Mouse (Mus musculus) adrenal gland, adult 8-10 months (tissue): ENCODE data around the gene Tns2. TPM values are rescaled to one million over a fixed set of nuclear protein-coding genes. Genes with fewer than 3 reads are reported as not detected.
"Not testable (repeated sequence)": the region's sequence is repeated elsewhere in the genome, so short reads cannot be mapped to it uniquely, and the experiment has no call there.

Experiments used
- DNase-seq: peaks from one replicate; pipeline ENCODE4 v3.0.0; 2022
- total RNA-seq, 4 experiments: library from RNA; stranded (reverse); gene quantifications; 2 replicates each; pipeline ENCODE4 v1.2.4; 2022

Tns2 gene
- total RNA-seq: 100 to 1,000 TPM in 2 of 4 experiments, 10 to 100 TPM in 2; 77.5 to 129 (median 107) TPM

DNA sequence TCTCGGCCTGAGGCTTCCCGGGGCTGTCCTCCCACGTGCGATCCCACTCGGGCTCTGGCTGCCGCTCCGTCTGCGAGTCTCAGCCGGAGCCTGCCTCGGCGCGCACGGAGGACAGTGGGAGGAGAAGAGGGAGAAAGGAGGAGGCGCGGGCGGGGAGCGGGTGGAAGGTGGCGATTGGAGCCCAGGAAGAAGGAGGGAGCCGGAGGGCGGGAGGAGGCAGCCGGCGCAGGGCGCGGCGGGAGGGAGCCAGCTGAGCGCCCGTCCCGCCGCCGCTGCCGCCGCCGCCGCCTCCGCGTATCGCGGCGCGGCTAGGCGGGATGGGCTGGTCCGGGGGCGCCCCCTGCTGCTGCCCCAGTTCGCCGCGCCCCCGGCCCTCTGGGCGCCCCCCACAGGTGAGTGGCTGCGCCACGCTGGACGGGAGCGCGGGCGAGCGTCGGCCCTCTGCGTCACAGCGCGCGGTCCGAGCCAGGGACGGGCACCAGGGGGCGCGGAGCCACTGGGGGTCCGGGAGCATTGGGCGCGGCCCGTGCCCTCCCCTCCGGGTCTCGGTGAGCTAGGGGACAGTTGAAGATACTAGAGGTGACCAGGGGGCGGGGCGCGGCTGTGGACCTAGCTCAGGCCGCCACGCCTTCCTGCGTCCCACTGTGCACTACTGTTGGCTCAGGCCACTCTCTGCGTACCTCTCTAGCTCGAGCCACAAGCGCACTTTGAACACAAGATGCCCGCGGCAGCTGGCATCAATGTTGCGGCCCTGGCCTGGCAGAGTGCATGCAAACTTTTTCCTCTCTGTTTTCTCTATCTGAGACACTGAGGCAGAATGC is at the start of gene Tns2:
Tns2 (plus strand) TSS at position 253 of the 821 bp plus-strand sequence.
- peak; percentile 86 for DNase-seq

DNA sequence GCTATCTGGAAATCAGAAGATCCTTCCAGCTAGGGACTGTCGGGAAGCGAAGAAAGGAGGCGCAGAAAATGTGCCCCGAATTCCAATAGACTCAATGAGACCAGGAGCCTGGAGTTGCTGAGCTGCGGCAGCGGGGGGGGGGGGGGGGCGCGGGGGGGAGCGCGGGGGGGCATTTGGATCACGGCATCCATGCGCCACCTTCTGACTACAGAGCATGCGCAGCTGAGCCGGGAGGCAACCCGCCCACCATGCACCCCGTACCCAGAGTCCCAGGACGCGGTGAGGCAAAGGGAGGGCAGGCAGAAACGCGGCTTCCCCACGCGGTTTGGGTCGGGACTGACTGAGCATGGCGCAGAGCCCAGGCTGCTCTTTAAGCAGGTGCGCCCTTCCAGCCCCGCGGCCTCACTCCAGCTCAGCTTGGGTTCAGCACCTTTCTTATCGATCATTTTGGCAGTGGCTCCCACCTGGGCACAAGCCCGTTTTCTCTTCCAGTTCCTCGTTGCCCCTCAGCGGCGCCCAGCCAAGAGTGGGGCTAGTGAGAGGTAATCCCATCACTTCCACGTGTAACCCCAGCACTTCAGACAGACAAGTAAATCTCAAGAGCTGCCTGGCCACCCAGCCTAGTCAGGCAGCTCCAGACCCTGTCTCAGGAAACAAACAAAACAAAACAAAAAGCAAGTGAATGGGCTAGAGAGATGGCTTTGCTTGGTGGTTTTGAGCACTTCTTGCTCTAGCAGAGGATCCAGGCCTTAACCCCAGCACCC is 48.1 kb upstream of the Tns2 start:
- no peak for DNase-seq

DNA sequence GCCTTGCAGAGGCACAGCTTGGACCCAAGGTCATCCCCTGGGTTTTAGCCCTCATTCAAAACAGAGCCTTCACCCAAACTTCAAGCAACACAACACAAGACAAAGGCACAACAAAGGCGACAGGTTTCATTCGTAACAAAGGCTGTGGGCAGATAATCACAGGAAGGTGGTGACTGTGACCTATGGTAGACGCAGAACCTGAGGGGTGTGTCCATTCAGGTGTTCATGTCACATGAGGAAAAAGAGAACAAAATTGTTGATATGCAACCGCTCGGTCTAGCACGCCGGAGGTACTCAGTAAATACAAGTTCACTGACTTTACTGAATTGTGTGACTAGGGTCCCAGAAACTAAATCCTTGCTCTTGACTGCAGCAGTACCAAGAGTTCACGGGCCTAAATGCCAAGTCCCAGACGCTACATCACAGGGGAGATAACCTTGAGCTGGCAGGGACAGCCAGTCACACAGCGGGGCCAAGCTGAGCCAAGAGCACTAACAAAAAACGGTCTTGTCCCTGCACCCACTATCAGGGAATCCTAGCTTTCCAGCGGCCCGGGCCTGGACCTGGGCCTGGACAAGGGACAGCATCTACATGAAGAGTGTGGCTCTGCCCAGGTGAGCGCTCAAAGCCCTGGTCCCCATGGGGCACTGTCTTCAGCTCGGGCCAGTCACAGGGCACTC is 43.6 kb upstream of the Tns2 start:
- peak; percentile 60 for DNase-seq

DNA sequence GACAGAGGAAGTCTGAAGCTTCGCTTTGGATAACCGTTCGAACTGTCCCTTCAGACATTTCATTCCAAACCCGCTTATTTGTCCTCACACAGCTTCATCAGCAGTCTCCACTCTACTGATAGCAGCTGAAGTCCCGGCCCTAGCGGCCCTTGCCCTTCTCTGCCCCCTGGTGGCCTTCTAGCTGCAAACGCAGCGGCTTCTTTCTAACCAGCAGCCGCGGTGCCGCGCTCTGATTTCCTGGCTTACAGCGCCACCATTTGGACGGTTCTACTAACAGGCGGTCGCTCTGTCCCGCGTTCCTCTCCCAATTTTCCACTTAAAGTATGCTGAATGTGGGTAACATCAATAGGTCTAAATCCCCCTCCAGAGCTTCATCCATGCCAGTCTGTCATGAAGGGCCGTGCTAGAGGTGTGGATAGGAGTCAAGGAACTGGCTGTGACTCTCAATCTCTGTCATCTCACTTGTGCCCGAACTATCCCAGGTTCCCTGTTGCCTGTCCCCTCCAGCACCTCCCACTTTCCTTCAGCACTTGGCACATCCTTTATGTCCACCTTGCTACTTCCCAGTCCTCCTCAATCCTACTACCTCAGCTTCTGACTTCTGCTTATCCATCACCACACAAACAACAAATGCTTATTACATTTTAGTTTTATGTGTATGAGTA is 34.4 kb upstream of the Tns2 start:
- DNase-seq: peak; percentile 85

DNA sequence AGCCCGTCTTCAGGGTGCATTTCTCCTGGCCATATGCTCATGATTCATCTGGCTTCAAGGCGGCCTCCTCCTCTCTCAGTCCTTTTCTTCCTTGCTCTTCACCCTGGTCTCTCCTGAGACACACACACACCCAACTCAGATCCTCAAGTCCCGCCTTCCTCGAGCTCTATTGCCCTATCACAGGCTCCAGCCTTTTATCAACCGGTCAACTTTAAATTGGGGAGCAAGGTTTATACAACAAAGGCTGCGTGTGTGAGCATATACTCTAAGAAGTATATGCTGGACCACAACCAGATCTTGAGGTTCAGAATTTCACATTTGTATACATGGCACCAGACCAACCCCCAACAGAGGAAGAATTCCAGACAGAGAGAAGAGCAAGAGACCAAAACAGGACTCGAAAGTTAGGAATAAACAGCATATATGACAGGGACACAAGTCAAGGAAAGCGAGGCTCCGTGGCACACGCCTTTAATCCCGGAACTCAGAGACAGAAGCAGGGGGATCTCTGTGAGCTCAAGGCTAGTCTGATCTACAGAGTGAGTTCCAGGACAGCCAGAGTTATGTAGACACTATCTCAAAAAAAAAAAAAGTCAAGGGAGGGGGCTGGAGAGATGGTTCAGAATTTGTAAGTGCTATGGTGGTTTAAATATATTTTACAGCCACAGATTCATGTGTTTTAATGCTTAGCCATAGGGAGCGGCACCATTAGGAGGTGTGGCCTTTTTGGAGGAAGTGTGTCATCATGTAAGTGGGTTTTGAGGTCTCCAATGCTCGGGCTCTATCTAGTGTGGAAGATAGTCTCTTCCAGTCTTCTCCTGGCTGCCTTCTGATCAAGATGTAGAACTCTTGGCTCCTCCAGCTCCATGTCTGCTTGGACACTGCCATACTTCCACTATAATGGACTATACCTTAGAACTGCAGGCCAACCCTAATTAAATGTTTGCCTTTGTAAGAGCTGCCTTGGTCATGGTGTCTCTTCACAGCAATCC is 29.4 kb upstream of the Tns2 start:
- no peak for DNase-seq

DNA sequence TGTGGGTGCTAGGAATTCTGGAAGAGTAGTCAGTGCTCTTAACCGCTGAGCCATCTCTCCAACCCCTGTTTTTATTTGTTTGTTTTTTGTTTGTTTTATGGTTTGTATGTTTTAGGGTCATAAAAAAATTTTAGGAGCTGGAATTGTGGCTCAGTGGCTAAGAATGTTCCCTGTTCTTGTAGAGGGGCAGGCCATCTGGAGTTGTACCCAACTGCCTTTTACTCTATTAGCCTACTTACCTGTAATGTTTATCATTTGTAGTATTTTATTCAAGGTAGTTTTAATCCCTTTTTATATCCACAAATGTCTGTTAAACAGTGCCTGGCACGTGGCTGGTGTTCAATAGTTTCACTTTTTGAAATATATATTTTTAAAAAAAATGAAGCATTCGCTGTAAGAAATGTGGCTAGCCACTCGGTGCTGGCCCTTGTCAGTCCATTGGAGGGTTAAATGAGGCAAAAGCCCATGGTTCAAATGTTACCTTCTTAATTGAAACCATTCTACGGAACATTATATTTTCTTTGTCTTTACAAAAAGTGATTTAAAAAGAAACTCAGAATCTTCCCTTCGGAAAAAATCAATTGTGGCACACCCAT is 27.2 kb upstream of the Tns2 start:
- DNase-seq: no peak

DNA sequence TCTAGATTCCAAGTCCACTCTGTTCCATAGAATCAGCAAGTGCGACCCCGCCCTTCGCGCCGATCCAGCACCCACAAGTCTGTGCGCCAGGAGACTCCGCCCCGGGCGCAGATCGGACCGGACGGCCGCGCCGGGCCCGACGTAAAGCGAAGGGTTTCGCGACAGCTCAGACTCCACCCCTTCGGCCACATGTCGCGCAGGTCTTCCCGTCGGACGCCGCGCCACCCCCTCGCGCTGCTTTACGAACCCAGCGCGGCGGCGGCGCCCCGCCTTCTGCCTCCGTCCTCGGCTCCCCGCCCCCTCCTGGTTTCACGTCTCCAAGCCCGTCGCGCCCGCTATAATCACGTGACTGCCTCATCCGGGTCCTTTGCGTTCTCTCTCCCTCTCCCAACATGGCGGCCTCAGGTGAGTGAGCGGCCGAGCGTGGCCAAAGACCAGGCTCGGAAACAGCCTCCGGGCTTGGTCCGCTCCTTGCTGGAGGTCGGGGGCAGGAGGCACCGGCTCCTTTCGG is 26.6 kb upstream of the Tns2 start, which contains the start of gene Eif4b:
Eif4b (plus strand) TSS at position 215 of the 511 bp plus-strand sequence.
- peak; percentile 99 for DNase-seq

DNA sequence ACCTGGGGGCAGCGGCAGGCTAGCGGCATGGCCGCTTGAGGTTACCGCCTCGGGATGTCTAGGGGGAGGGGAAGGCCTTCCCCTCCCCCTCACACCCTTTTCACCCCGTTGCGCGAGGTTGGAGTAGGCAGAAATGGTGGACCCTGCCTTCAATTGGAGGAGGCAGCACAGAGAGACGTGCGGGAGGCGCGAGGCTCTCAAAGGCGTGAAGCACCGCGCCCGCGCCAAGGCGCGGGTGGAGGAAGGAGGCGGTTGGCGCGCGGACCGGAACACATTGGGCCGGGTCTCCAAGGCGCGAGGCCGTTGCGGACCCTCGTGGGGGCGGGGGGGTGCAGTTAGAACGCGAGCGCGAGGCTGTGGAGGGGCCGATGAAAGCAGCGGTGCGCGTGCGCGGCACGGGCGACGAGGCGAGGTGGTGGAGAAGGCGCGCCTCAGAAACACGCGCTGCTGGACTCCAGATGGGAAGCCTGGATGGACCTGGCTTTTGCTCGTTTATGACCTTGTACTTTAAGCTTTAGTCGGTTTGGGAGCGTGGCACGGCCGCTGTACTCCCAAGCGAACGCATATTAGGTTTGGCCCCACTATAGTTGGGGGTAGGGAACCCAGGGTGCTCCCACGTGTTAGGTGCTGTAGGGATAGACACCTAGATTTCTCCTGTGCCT is 26.0 kb upstream of the Tns2 start:
- peak; percentile 62 for DNase-seq

DNA sequence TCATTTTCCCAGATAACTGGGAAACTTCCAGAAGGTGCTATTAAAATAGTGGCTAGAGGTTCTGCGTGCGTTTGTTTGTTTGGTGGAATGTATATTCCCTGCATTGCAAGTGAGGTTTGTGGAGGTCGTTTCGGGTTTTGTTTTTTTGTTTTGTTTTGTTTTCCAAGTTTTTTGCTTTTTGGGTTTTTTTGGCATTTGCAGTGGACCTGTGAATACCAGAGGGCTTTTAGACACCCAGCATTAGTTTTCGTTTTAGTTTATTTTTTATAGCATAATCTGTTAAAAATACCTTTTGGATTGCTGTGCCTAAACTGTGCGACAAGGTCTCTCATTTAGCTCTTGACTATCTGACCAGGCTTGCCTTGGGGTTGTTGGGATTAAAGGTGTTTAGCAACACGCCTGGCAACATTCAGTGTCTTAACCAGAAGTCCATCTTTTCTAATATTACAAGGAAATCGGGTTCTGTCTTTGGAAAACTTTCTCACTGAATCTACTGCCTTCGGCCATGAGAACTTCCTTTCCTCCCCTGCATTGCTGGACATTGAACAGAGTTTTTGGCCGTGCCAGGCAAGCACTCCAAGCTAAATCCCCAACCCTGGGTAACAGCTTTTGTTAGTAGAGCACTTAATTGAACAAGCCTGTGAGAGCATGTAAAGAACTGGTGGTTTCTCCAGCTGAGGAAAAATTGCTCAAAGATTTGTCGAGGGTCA is 25.2 kb upstream of the Tns2 start:
- DNase-seq: no peak

DNA sequence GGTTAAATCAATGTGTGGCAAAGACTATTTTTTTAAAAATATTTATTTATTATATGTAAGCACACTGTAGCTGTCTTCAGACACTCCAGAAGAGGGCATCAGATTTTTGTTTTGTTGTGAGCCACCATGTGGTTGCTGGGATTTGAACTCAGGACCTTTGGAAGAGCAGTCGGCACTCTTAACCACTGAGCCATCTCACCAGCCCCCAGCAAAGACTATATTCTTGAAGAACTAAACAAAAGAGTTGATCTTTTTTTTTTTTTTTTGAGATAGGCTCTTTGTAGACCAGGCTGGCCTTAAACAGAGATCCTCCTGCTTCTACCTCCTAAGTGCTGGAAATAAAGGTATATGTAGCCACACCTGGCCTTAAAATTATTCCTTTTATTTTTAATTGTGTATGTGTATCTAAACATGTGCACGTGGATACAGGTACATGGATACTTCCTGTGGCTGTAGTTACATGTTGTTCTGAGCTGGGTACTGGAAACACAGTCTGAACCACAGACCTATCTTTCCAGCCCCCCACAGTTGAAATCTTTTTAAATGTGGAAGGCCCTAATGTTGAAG is 23.0 kb upstream of the Tns2 start:
- no peak for DNase-seq

DNA sequence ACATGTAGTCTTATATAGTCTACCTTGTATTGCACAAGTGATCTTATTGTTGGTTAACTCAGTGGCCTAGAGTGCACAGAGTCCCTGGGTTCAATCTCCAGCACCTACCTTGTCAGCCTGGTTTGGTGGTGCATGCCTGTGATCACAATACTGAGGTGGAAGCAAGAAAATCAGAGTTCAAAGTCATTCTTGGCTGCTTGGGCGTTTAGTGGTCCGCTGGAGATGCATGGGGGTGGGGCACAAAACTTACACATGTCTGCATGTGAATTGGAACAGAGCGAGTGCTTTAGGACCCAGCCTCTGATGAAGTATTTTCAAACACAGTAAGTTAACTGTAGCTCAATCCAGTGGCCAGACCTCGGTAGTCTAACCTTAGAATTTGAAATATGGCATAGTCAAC is 21.0 kb upstream of the Tns2 start:
- DNase-seq: no peak

DNA sequence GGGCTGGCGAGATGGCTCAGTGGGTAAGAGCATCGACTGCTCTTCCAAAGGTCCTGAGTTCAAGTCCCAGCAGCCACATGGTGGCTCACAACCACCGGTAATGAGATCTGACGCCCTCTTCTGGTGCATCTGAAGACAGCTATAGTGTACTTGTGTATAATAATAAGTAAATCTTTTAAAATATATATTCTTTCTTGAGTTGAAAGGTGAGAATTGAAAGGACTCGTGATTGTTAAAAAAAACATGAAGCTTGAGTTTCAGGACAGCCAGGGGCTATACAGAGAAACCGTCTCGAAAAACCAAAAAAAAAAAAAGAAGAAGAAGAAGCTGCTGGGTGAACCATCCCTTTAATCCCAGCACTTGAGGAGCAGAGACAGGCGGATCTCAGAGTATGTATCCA is 20.3 kb upstream of the Tns2 start:
- DNase-seq: not testable (repeated sequence)

DNA sequence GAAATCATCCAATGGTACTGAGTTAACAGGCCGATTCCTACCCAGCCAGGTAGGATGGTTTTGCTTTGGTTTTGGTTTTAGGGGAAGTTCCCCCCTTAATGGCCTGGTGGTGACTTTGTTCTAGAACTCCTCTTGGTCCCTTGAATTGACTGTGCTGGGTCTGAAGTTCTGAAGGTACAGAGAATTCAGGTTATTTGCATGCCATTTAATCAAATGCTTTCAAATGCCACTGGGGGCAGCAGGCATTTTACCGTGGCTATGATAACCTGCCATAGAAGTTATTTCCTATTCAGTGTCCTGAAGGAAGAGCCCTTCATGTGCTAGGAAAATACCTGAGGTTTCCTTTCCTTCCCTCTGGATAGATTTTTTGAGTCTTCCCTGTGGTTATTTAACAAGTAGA is 19.8 kb upstream of the Tns2 start:
- no peak for DNase-seq

DNA sequence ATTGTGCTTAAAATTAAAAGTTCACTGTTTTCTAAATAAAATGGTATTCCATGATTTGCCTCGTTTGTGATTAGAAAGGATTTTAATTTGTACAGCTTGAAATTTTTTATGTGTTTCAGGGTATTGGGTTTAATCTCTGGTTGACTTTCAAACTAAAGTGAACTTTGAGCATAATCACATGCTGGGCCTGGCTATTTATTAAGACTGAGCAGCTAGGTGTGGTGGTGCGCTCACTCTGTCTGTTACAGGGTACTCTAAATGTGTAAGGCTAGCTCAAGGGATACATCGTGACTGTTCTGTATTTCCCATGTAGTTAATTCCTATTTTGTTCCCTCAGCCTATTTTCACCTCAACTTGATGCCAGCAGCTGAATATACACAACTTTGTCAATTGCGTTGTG is 18.1 kb upstream of the Tns2 start:
- DNase-seq: no peak

DNA sequence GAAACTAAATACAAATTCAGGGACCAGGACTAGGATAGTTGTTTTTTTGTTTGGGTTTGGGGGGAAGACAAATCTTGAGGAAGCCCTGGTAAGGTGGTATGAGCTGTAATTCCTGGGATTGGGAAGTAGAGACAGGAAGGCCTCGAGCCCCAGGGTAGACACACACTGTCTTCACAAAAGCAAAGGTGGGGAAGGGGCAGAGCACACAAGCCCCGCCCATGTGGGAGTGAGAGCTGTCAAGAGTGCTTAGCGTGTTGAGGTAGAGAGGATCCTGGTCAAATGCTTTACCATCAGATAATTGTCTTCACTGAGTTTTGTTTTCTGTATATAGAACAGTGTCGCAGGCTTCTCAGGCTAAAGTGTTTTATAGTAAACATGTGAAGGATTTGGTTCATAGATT is 17.2 kb upstream of the Tns2 start:
- DNase-seq: no peak

DNA sequence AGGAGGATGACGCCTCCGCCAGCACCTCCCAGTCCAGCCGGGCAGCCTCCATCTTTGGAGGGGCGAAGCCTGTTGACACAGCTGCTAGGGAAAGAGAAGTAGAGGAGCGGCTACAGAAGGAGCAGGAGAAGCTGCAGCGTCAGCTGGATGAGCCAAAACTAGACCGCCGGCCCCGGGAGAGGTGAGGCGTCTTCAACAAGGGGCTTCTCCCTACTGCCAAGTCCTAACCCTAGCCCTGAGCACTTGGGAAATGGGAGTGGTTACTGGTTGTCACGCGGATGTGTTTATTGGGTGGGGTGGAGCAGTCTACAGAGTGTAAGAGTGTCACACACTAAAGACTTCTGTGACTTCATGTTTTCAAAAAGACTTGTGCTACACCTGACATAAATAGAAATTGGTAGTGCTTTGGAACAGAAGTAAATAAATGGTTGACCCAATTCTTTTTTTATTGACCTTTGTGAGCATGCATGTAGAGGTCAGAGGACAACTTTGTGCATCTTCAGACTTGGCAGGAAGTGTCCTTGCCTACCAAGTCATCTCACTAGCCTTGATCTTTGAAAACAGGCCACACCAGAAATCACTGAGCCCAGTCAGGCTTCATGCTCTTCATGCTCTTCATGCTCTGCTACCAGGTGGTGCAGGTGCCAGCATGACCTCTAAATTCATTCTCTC is 10.2 kb upstream of the Tns2 start:
- no peak for DNase-seq

DNA sequence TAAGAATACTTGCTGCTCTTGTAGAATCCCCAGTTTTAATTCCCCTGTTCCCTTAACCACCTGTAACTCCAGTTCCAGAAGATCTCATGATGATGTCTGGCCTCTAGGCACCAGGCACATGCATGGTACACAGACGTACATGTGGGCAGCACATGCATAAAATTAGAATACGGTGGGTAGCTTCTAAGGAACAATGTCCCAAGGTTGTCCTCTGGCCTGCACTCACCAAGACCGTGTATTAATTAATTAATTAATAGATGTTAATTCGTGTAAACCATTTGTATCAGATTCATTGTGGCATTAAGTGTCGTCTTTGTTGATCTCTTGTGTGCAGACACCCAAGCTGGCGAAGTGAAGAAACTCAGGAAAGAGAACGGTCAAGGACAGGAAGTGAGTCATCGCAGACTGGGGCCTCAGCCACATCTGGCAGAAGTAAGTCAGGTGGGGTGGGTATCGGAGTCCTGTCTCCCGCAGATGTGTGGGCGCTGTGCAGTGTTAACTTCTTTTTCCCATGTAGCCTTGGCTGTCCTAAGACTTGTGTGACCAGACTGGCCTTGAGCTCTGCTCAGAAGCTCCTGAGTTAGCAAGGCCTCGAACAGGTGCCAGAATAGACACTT is 9.0 kb upstream of the Tns2 start:
- peak; percentile 69 for DNase-seq

DNA sequence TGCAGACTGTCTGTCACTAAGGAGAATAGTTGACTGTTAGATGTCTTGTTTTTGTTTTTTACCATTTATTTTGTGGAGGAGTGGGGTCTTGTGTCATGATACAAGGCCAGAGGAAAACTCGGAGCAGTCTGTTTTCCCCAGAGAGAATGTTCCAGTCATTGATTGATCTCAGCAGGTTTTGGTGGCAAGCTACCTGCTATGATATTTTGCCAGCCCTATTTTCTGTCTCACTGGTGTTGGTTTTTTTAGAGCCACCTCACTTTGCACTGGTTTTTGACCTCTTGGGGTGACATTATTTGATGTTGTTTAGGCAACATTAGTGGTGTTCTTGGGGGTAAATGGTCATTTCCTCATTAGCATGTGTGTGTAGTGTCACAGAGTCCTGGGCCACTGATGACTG is 8.5 kb upstream of the Tns2 start:
- no peak for DNase-seq
